Mouse (Mus musculus) c-Kit-positive CD71-positive TER-119-positive erythroid progenitor cells, embryonic 14.5 days (primary cell): ENCODE results near the gene Acoxl.

Source experiments
- DNase-seq: peaks from one replicate; pipeline ENCODE4 v3.0.0-alpha.2; 2013; ENCODE audit warnings: low spot score

The Acoxl gene

DNA sequence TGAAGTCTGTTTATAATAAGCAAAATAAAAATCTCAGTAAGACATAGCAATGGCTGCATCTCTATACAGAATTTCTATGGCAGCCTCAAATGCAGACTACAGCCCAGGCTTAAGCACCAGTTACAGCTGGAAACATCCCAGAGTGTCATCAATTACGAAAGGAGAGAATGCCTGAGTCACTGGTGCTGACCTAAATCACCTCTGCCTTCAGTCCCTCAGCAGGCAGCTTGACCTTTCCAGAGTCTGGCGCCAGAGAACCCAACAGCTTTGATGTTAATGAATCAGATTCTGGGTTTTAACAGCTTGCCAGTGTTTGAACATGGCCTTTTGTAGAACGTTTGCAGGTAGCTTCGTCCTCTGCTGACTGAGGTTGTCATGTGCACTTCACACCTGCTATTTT, 193.4 kb downstream of the Acoxl start:
- DNase-seq = no peak

DNA sequence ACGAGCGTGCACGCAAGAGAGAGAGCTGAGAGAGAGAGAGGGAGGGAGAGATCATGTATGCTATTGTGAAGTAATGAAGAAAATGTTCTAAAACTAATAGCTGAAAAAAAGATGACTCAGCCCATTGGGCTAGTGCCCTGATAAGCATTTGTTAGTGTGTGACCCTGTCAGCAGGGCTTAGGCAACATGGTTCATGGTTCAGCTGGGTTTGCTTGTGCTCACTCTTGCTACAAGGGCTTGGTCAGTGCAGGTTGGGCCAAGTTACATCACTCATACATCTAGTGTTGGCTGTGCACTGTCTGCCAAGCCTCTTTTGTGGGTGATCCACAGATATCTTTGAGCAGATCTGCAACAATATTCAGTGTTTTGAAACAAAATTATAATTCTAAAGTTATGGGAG, 194.8 kb downstream of the Acoxl start:
- DNase-seq = no peak

DNA sequence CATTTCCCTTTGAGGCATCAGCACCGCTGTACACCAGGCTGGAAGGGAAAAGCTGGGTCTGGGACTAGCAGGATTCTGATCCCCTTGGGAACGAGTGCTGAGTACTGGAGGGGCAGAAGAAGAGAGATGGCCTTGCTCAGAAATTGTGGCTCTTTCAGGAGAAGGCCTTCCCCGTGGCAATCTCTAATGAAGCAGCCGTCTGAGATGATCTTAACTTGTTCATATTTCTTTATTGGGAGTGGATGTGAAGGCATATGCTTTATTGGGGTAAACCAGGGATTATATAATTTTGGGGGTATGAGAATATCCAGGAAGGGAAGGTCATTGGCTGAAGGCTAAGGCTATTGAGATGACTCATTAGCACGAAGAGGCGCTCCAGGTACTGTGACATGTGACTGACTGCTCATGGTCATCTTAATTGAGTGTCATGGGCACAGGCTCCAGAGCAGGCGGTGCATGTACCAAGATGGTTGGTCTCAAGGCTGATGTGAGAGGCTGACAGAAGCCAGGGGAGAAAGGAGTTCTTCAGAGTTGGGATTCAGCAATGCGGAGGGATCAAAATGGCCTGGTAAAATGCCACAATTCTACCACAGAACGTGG, 195.5 kb downstream of the Acoxl start:
- no peak for DNase-seq

DNA sequence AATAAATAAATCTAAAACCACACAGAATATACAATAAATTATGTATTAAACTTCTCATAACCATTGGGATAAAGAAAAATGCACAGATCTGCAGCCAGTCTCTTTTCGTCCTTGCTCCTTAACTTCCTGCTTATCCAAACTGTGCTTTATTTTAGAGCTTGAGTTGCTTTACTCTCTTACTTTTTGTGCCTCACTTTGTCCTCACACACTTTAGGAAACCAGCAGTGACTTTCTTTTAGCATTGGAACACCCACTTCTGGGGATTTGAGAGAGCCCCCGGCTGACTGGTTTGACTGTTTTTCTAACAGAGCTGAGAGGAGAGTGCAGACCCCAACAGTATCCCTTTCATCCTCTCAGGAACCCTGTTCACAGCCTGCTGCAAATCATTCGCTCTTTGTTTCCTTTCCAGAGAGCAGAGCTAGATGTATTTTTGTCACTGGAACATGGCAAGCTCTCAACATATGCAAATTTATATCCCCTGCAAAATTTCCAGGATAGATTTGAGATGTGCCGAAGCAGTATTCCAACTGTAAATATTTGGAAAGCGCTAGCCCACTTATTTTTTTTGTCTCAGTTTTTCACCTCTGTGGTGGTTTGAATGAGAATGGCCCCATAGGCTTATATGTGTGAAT, 199.7 kb downstream of the Acoxl start:
- no peak for DNase-seq

DNA sequence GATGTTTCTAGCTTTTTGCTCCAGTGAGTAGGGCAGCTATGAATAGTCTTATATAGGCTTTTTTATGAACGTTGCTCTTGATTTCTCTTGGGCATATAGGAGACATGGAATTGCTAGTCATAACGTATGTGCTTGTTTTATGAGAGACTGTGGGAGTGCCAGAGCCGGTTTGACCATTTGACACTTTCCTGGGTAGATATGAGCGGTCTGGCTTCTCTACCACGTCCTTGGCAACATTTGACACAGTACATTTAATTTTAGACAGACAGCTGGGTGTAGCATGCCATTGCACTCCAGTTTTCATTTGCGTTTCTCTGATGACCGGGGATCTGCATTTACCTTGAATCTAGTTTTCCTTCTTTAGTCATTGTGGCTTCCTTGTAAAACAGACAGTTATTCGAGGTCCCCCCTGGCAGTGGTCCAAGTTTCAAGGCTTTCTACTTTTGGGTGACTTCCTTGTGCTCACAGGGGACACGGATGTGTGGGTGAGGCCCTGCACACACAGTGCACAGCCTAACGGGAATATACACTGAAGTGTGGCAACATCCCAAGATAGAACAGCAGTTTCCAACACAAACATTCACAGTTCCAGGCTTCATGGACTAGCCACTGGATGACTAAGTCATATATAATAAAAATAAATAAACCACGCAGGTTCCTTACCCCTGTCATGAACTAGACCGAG, 202.5 kb downstream of the Acoxl start:
- DNase-seq = no peak

DNA sequence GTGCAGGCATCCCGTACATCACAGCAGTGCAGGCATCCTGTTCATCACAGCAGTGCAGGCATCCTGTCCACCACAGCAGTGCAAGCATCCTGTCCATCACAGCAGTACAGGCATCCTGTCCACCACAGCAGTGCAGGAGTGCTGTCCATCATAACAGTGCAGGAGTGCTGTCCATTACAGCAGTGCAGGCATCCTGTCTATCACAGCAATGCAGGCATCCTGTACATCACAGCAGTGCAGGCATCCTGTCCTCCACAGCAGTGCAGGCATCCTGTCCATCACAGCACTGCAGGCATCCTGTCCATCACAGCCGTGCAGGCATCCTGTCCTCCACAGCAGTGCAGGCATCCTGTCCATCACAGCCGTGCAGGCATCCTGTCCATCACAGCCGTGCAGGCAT, 207.8 kb downstream of the Acoxl start:
- DNase-seq = no peak

DNA sequence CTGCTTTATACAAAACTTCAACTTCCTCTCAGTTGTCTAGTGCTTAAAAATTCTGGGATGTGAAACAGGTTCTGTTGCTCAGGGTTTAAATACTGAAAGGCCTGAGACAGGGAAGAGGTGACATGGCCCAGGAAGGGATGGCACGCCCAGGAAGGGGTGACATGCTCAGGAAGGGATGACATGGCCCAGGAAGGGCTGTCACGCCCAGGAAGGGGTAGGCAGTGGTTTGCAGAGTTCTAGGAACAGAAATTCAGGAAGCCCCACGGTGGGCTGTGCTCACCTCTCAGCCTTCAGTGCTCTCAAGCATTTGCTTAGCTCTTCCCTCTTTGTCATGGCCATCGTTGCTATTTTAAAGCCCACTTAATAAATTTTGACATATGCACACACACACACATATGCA, 216.2 kb downstream of the Acoxl start:
- DNase-seq = no peak

DNA sequence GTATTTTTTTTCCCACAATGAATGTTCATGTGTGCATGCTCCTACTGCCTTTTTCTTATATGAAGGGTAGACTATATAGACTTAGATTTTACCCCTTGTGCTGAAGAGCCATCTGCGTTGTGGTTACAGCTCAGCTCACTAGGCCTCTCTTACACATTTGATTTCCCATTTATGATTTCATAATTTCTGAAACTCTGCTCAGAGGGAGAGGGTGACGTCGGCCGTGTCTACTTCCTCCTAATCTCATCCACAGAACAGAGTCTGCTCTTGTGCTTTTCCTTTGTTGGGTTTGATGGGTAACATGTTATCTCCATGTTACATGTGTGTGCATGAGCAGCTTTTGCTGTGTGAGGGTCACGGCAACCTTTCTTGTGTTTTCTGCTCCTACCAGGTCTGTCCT, 219.2 kb downstream of the Acoxl start:
- DNase-seq = no peak

DNA sequence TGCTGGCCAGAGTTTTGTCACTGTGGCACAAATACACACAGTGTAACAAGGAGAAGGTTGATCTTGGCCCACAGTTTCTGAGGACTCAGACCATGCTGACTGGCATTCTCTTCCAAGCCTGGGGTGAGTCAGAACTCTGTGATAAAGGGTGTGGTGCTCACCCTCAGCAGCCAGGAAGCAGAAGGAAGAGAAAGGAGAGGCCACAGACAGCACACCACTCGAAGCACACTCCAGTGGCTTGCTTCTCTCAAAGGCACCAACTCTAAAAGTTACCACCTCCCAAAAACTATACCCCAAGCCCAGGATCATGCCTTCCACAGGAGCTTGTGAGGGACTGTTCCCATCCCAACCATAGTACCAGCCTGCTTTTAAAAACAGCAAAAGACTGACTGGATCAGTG, 220.0 kb downstream of the Acoxl start:
- no peak for DNase-seq

DNA sequence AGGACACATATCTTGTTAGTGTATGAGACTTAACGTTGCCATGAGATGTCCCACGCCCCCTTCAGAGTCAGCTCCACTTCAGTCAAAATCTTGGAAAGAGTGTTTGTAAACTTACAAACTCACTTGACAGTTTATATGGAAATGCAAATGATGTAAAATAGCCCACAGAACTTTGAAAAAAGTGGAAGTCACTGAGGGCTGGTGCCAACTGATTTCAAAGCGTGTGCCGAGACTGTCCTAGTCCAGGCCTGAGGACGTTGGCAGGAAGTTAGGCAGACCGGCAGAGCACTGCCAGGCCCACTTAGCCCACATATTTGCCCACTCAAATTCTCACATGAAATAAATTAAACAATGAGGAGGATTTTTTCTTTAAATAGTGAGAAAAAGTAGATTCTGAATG, 221.5 kb downstream of the Acoxl start:
- no peak for DNase-seq

DNA sequence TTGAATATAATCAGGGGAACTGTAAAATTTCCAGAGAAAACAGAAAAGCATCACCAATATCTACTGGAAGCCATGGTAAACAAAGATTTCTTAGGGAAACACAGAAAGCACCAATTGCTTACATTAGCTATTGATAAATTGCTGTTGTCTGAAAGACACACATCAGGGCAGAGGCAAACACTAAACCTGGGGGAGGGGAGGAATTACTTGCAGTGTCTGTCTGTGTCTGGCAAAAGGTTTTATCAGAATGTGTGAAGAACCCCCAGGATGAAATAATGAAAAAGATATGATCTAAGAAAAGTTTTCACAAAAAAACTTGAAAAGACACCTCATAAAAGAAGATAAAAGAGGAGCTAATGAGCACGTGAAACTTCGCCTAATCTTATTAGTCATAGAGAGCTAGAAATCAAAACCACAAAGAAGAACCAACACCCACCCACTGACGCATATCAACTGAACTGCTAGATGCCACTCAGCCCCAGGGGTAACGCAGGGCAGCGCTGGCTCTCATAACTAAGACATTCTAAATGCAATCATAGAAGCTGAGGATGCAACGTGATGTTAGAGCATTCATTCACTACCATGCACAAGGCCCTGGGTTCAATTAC, 222.1 kb downstream of the Acoxl start:
- DNase-seq = no peak

DNA sequence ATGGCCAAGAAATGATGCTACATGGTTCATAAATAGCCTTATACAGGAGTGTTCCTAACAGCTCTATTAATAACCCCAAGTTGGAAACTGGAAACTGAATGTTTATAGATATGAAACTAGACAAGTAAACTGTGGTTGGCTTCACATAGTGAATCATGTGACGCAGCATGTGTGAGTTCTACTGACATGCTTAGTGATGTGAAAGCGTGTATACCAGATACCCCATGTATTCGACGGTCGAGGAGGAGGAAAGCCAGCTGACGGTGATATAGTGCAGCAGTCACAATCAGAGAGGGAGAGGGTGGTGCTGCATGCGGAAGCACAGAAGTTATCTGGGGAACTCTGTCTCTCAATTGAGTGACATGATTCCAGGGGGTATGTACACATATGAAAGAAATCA, 222.8 kb downstream of the Acoxl start:
- DNase-seq = no peak

DNA sequence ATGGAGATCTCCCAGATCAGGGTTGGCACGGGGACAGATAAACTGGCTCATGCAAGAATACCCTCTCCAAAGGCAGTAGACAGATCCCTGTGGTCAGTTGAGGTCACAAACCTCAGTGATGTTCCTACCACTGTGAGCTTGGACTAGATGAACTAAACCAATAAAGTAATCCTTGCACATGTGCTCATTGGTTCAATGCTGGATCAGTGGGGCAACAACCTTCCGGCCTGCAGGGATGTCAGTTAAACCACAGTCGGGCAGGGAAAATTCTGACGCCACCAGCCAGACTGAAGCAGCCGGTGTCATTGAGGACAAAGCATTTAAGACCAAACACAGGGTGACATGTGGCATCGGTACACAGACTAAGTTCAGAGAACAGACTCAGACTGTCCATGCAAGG, 224.1 kb downstream of the Acoxl start:
- DNase-seq = no peak

DNA sequence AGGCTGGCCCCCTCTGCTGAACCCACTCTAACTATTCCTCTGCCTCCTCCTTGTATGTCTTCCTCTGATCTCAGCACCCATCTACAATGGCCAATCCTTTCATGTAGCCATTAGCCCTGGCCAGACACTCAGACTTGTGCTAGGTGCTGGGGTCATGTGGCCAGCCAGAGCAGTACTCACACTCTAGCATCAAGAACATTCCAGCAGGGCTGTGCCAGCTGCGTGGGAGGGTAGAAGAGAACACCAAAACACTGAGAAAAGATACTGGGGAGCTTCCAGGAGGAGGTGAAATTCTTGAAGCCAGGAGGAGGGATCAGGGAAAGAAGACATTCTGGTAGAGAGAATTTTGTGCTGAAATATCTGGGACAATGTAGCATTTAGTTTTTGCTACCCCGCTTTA, 226.3 kb downstream of the Acoxl start:
- DNase-seq = no peak

DNA sequence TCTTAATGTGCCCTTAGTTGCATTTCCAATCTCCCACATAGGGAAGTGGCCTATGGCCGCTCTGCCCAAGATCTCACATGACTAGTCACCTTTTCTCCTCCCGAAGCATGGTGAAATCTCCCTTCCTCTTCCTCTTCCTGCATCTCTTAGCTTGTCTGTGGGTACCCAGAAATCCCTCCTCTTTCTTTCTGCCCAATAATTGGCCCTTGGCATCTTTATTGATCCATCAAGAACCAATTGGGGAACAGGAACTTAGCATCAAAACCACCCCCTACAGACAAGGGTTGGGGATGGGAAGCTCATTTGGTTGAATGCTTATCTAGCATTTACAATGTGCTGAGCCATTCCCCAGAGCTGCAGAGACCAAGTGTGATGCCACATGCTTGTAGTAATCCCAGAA, 226.9 kb downstream of the Acoxl start:
- no peak for DNase-seq

DNA sequence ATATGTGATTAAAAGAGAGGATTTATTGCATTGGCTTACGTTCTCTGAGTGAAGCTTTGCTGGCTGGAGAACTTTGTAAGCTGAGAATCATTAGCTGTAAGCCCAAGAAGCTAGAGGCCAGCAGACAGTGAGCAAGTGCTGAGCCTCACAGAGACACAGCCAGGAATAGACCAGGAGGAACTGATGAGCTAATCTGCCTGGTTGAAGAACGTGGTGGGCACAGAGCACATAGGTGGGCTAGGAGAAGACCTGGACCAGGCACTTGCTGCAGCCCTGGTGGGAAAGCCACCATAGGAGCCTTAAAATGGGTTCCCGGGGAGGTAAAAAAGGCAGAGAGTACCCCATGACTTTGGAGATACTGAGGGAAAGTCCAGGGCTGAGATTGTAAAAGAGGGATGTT, 228.5 kb downstream of the Acoxl start:
- no peak for DNase-seq

DNA sequence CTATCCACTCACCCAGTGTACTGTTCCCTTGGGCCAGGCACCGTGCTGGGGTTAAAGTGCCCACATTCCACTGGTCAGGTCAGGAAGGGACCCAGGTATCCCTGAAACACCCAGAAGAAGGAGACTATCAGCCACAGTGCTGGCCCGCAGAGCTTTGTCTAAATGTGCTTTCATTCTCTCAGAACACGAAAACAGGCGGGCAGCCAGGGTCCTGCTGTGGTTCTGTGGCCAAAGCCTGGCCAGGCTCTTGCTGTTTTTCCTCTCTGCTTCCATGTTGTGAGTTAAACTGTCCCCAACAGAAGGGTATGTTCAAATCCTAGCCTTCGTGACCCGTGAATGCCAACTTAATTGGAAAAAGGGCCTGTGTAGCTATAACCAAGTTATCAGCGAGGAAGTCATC, 228.9 kb downstream of the Acoxl start:
- no peak for DNase-seq

DNA sequence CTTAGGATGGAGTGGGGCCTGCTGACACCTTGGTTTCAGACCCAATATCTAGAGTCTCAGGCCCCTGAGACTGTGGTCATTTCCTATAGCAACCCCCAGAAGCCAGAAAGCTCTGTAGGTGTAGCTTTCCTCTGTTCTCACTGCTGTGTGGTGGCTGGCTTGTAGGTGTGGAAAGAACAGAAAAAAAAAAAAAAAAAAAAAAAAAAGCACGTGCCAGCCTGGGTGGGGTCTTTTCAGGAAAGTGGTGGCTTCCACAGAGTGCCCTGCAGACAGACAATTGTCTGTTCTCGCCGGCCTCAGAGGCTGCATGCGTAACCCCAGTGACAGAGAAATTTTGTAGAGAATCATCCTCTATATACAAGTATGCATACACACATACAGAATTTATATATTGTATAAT, 229.5 kb downstream of the Acoxl start:
- no peak for DNase-seq

DNA sequence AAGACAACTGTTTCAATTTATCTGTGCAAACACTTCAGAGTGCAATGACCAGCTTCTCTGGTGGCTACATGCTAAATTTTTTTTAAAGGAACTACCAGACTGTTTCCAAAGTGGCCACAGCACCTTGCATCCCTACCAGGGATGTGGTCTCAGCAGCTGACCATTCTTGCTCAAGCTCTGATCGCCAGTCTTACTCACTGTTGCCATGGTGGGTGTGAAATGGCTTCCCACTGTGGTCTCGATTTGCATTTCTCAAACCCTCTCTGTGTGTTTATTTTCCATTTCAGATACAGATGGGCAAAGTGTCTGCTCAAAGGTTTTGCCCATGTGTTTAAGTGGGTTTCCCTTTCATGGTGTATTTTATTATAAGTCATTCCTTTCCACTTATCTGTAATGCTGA, 230.3 kb downstream of the Acoxl start:
- no peak for DNase-seq

DNA sequence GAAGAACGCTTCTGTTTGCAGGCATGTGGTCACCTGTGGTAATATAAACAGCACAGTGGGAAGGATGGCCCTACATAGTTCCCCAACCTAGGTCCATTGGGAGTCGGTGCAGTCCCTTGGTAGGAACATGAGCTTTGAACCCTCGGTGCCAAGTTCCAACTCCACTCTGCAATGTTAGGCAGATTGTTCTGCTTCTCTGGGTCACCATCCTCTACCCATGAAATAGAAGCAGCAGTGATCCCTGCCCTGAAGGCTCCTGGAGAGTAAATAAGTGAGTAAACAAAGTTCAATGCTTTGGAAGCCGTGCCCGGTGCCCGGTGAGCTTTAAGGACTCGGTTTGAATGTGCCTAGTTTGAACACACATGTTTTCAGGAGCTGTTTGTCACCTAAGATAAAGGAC, 233.1 kb downstream of the Acoxl start:
- no peak for DNase-seq

DNA sequence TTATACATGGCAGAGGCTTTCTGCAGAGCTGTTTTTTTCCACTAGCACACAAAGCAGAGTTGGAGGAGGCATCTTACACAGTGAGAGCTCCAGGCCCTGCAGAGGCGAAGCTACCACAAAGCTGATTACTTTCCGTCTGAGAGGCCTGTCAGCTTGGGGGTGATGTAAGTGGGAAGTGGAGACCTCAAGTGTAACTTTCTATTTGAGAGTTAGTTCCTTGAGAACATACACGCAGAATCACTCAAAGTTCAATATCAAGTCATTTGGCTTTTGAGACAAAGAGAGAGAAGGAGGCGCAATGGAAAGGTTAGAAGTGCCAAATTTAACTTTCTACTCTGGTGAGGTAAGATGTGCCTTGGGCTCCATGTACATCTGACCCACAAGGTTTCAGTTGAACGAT, 234.3 kb downstream of the Acoxl start:
- DNase-seq = no peak

DNA sequence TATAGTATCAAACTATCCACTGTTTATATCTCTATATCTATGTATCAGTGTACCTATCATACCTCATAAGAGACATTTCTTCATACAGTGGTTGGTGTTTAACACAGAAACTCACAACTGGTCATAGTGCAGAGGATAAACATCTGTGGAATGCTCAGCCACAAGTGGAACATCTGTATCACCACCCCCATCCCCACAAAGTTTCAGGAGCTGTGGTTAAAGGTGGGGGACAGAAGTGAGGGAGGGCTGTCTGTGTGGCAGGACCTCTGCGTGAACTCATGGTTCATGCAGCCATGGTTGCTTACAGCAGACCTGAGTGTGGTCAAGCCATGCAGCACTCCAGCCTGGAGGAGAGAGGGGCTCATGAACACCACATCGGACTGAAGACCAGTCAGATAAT, 234.9 kb downstream of the Acoxl start:
- no peak for DNase-seq

DNA sequence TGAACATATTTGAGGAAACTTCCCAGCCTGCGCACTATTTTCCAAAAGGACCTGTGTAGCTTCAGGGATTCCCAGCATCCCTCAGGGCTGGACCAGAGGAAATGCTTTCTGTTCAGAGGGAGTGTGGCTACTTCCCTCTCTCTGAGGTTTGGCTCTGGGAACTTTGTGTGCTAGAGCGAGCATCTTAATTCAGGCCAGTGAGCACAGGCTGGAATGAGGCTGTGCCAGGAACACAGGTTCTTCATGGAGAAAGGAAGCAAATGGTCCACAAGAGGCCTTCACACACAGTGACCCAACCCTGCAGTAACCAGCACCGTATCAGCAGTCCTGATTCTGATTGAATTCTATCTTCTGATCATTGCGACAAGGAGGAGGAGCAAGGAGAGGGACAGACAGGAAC, 238.3 kb downstream of the Acoxl start:
- no peak for DNase-seq

DNA sequence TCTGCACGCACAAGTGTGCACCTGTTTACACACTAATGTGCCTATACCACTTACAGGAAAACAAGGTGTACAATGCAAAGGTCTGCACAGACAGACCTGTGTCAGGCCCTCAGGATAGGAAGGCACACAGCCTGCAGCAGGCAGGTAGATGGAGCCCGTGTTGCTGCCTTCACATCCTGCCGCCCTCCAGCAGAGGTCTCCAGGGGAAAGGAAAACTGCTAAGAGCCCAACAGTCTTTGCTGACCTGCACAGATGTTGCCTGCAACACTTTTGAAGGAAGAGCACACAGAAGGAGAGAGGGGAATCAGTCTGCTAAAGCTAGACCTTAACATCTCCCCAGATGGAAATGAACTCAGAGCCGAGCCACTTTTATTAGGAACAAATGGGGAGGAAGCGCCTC, 240.2 kb downstream of the Acoxl start:
- DNase-seq = no peak
